Mouse (Mus musculus) lung, embryonic 15.5 days (tissue): ENCODE measurements around the gene Sat2. TPM values are rescaled to one million over a fixed set of nuclear protein-coding genes. Genes with fewer than 3 reads are reported as not detected.
A peak's percentile ranks its signal among the peaks of the same experiment; 100 is the strongest.
"Not testable (repeated sequence)": the region's sequence is repeated elsewhere in the genome, so short reads cannot be mapped to it uniquely, and the experiment has no call there.

Experiments
- ATAC-seq: fragments of 200-750 bp; cut with Nextera tagmentation; 2 replicates; pipeline ENCODE4 v1.8.0; 2017; ENCODE audit warnings: moderate number of reproducible peaks, borderline replicate concordance; ENCODE audit not compliant: low FRiP score, low TSS enrichment; ENCODE audit errors: extremely low read depth
- H3K27ac ChIP-seq: fragments of 300-500 bp; sonication (generic); 2 replicates; pipeline ENCODE4 v1.5.1; 2015; ENCODE audit warnings: moderate library complexity, mild to moderate bottlenecking, inconsistent platforms
- H3K27me3 ChIP-seq: fragments of 300-500 bp; sonication (generic); 2 replicates; pipeline ENCODE4 v1.6.1; 2015; ENCODE audit warnings: inconsistent platforms
- H3K36me3 ChIP-seq: fragments of 300-500 bp; sonication (generic); 2 replicates; pipeline ENCODE4 v1.6.1; 2015; ENCODE audit warnings: inconsistent platforms
- H3K4me1 ChIP-seq: fragments of 300-500 bp; sonication (generic); 2 replicates; pipeline ENCODE4 v1.6.1; 2015; ENCODE audit warnings: inconsistent platforms
- H3K4me2 ChIP-seq: fragments of 300-500 bp; sonication (generic); 2 replicates; pipeline ENCODE4 v1.6.1; 2015; ENCODE audit warnings: inconsistent platforms, mild to moderate bottlenecking, moderate library complexity
- H3K4me3 ChIP-seq: fragments of 300-500 bp; sonication (generic); 2 replicates; pipeline ENCODE4 v1.5.1; 2015; ENCODE audit warnings: mild to moderate bottlenecking, inconsistent platforms
- H3K9ac ChIP-seq: fragments of 300-500 bp; sonication (generic); 2 replicates; pipeline ENCODE4 v1.6.1; 2015; ENCODE audit warnings: inconsistent platforms
- H3K9me3 ChIP-seq: fragments of 300-500 bp; sonication (generic); 2 replicates; pipeline ENCODE4 v1.6.1; 2016; ENCODE audit warnings: inconsistent platforms
- WGBS: fragments of 180-500 bp; shearing (Covaris S2); methylation state at CpG from one replicate; pipeline ENCODE4 v1.1.7; 2015; 5-methylcytosine and 5-hydroxymethylcytosine counted together
- polyA plus RNA-seq: library from polyadenylated mRNA; unstranded; fragments of >200 nt; fragmentation: Nextera tagmentation; extraction: Ambion mirVana; gene quantifications from 2 replicates; pipeline ENCODE4 v1.2.1, GENCODE M21; 2015

Gene Sat2
- polyA plus RNA-seq, 1 experiment from 2014 or later, result 18.6 TPM

DNA sequence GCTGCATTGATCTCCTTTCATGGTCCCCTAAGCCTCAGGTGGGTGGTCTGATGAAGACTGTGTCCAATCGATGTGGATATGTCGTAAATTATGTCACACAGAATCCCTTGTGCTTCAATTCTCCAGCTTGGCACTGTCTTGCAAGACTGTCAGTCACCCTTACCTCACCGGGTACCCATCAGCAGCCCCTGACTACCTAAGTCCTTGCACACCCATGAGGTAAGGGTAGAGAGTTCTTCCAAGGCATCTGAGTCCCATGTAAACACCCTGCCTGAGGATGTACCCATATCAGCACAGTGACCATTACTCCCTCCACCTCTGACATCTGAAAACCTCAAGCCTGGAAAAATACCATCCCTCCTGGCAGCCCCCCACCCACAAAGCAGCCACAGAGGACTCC, 17.5 kb upstream of the Sat2 start:
- Histone ChIP-seq H3K36me3 (no peaks in the 10 kb centered on the region), H3K27me3 (peaks cover 16% of the 10 kb centered on the region; the same call in 1 of the 2 replicates), H3K27ac (no peak overlapping the region), H3K4me1 (peaks cover 46% of the 10 kb centered on the region), H3K9ac (no peak overlapping the region), H3K9me3 (no peaks in the 10 kb centered on the region), H3K4me3 (peak overlapping the region; percentile 56), H3K4me2 (peak overlapping the region; percentile 95)
- ATAC-seq, result peak; percentile 32
- WGBS, result 56% methylated on average over 3 of the region's 3 CpGs

DNA sequence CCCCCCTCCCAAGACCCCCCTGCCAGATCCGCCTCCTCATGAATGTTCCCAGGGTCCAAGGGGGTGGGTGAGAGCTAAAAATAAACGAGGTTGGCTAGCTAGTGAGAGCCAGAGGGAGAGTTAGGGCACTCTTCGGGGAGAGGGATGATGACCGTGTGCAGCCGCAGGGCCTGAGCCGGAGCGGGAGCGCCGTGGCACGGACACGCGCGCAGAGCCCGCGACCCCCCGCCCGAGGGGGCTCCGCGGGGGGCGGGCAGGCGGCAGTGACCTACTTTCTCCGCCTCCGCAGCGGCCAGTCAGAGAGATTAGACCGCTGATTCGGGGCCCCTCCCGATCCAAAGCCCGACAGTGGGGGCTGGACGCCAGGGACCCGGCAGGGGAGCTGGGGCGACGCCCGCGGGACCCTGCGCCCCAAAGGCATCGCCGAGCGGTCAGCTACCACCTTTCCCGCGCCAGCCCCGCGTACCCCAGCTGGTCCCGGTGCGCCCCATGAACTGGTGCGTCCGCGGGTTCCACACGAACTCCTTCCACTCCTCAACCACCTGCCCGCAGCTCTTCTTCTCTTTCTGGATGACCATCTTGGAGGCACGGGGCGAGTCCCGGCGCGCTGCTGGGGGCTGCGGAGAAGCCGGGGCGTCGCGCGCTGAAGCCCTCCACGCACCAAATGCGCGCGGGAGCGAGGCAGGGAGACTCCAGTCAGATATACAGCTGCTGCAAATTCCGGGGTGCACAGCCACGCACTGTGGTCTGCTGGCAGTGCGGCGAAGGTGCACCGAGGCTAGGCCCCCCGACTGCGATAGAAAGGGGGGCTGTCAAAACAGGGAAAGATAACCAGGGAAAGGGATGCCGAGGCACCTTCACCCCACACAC, 16.8 kb upstream of the Sat2 start:
- Histone ChIP-seq H3K4me3 (peak overlapping the region; percentile 56), H3K4me1 (peaks cover 40% of the 10 kb centered on the region), H3K27me3 (peaks cover 16% of the 10 kb centered on the region; the same call in 1 of the 2 replicates), H3K36me3 (no peaks in the 10 kb centered on the region), H3K4me2 (peak overlapping the region; percentile 95), H3K9ac (peak overlapping the region; percentile 57), H3K9me3 (no peaks in the 10 kb centered on the region), H3K27ac (peak overlapping the region; percentile 50)
- peak; percentile 35 for ATAC-seq
- WGBS, result under 1% methylated on average over 71 of the region's 73 CpGs

DNA sequence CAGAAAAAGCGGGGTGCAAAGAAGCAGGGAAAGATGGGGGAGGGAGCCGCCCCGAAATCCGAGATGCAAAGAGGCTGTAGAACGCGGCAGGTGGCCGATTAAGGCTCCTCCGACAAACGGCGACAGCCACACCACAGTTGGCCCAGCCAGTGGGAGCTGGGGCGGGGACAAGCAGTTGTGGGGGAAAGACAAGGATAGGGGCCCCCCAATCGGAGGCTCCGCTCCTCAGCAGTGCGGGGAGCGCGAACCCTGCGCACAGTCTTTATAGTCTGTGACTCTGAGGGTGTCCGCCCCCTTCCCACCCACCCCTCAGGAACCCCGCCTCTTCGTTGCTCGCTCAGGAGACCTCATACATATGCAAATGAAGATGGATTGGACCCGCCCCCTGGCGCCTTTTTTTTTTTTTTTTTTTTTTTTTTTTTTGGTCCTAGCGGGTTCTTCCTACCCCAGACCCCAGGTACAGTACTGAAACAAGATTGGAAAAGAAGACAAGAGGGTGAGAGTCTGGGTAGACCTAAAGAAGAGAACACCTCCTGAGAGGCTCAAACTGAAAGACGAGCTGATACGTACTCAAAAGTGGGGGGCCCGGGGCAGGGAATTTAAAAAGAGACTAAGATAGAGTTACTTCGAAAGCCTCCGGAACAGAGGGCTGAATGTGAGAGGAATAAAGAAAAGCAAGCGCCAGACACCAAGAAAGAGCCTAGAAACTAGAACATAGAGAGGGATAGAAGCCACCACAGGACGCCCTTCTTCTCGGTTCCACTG, 15.9 kb upstream of the Sat2 start, which contains the start of gene Atp1b2:
Gene Atp1b2, minus strand, starts transcription at position 217 of the 765 bp plus-strand sequence.
- H3K4me3 ChIP-seq, result peak within 1 kb of the TSS; percentile 56
- peak within 1 kb of the TSS; percentile 95 for H3K4me2 ChIP-seq
- peaks cover 16% of the 10 kb centered on the region; the same call in 1 of the 2 replicates for H3K27me3 ChIP-seq
- no peaks in the 10 kb centered on the region for H3K36me3 ChIP-seq
- H3K4me1 ChIP-seq, result peaks cover 31% of the 10 kb centered on the region
- H3K9me3 ChIP-seq, result no peaks in the 10 kb centered on the region
- peak within 1 kb of the TSS; percentile 50 for H3K27ac ChIP-seq
- WGBS, result 2% methylated on average over 32 of the region's 32 CpGs
- peak; percentile 82 for ATAC-seq
- H3K9ac ChIP-seq, result peak within 1 kb of the TSS; percentile 57

DNA sequence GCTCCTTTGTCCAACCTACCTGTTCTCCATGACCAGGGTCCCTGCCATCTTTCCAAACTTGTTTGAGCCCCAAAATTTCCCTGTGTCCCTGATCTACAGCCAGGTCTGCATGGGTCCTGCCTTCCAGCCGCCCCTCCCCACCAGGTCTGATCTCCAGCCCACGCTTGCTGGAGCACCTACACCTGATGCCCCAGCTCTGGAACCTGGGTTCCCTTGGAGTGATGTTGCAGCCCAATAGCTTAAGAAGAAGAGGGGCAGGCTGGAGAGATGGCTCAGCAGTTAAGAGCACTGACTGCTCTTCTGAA, 15.4 kb upstream of the Sat2 start:
- H3K36me3 ChIP-seq, result no peaks in the 10 kb centered on the region
- H3K4me1 ChIP-seq, result peaks cover 26% of the 10 kb centered on the region
- no peak overlapping the region for H3K27ac ChIP-seq
- ATAC-seq, result no peak
- peak overlapping the region; percentile 56 for H3K4me3 ChIP-seq
- 34% methylated on average over 2 of the region's 2 CpGs for WGBS
- H3K9ac ChIP-seq, result no peak overlapping the region
- peaks cover 16% of the 10 kb centered on the region; the same call in 1 of the 2 replicates for H3K27me3 ChIP-seq
- peak overlapping the region; percentile 95 for H3K4me2 ChIP-seq
- no peaks in the 10 kb centered on the region for H3K9me3 ChIP-seq

DNA sequence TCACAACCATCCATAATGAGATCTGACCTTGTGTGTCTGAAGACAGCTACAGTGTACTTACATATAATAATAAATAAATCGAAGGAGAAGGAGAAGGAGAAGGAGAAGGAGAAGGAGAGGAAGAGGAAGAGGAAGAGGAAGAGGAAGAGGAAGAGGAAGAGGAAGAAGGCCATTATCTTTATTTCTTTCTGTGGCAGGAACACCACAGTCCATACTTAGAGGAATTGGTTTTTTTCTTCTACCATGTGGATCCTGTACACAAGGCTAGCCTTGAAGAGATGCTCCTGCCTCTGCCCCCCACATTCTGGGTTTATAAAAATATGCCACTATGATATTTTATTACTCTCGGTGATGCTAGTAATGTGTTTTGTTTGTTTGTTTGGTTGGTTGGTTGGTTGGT, 15.0 kb upstream of the Sat2 start:
- H3K4me1 ChIP-seq, result peaks cover 26% of the 10 kb centered on the region
- no peak overlapping the region for H3K4me3 ChIP-seq
- H3K27ac ChIP-seq, result no peak overlapping the region
- no peak for ATAC-seq
- H3K36me3 ChIP-seq, result no peaks in the 10 kb centered on the region
- no peak overlapping the region for H3K9ac ChIP-seq
- peaks cover 16% of the 10 kb centered on the region; the same call in 1 of the 2 replicates for H3K27me3 ChIP-seq
- H3K9me3 ChIP-seq, result no peaks in the 10 kb centered on the region
- H3K4me2 ChIP-seq, result no peak overlapping the region
- 76% methylated on average over 2 of the region's 2 CpGs for WGBS

DNA sequence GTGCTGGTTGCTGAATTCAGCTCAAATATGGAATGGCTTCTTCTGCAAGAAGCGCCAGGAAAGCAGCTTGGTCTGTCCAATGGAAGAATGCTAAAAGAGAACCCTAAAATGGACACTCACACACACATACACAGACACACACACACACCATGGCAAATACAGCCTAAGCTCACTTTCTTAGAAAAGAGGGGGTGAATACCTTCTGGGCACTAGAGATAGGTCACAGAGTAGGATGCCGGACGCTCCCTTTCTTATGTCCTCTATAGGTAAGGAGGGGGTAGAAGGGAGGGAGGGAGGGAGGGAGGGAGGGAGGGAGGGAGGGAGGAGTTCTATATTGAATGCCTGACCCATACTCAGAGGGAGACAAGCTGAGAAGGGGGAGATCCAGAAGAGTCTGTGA, 13.3 kb upstream of the Sat2 start:
- Histone ChIP-seq H3K4me2 (no peak overlapping the region), H3K4me3 (no peak overlapping the region), H3K9me3 (no peaks in the 10 kb centered on the region), H3K27me3 (peaks cover 16% of the 10 kb centered on the region; the same call in 1 of the 2 replicates), H3K9ac (no peak overlapping the region), H3K36me3 (no peaks in the 10 kb centered on the region), H3K27ac (no peak overlapping the region), H3K4me1 (peaks cover 25% of the 10 kb centered on the region)
- WGBS, result 91% methylated on average over 3 of the region's 3 CpGs
- no peak for ATAC-seq

GRCm38 (mm10) chr11:69609416-69609815, 12.4 kb upstream of the Sat2 start:
- Histone ChIP-seq H3K9me3 (no peaks in the 10 kb centered on the region), H3K4me2 (no peak overlapping the region), H3K36me3 (no peaks in the 10 kb centered on the region), H3K27me3 (peaks cover 13% of the 10 kb centered on the region; the same call in 1 of the 2 replicates), H3K4me3 (no peak overlapping the region), H3K9ac (no peak overlapping the region), H3K27ac (no peak overlapping the region), H3K4me1 (peaks cover 24% of the 10 kb centered on the region)
- no peak for ATAC-seq
- WGBS, result 50% methylated on average over 7 of the region's 7 CpGs

DNA sequence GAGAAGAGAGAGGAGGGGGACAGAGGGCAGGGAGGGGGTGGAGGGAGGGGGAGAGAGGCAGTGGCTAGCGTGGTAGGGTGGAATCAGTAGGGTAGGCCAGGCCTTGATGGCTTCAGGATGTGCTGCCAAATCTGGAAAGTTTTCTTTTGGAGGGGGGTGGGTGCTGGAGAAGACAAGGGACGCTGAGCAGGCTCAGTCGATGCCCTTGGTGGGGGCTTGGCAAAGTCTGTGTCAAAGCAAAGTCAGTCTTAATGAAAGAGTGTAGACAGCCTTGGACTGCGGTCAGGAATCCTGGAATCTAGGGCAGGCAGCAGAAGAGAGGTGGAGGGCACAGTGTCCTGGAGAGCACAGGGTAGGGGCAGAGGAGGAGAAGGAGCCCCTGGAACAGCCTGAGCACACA, 10.9 kb upstream of the Sat2 start:
- WGBS, result 37% methylated on average over 4 of the region's 4 CpGs
- Histone ChIP-seq H3K4me3 (no peak overlapping the region), H3K27me3 (peaks cover 8% of the 10 kb centered on the region), H3K4me1 (peaks cover 12% of the 10 kb centered on the region), H3K9me3 (no peaks in the 10 kb centered on the region), H3K9ac (no peak overlapping the region), H3K4me2 (no peak overlapping the region), H3K36me3 (no peaks in the 10 kb centered on the region), H3K27ac (no peak overlapping the region)
- no peak for ATAC-seq

DNA sequence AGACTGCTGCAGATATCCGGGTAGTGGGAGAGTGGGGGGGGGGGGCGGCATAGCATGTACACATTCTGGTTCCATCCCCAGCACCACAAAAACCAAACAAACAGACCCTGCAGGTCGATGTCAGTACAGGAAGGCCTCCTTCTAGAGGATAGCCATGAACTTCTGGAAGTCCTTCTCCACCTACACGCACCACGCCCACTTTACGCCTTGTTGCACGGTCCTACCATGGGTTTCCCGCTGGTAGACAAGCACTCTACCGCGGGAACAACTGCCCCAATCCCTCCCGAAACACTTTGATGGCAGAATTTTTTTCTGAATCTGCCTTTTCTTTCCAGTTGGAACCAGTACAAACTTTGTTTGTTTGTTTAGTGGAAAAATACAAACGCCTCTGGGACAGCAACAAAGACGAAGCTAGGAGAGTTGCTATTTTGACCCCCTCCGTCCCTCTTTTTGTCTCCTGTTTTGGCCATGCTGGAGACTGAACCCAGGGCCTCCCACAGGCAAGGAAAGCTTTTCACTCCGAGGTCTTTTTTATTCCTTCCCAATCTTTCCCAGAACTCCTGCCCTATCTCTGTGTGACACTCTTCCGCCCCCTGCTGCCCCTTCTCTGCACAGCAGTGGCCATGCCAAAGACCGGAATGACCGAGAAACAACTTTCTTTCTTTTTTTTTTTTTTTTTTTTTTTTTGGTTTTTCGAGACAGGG, 8.1 kb upstream of the Sat2 start:
- H3K4me2 ChIP-seq, result peak overlapping the region; percentile 49
- ATAC-seq, result peak; percentile 81; the same call in 1 of the 2 replicates
- H3K4me1 ChIP-seq, result peaks cover 8% of the 10 kb centered on the region
- H3K9ac ChIP-seq, result peak overlapping the region; percentile 10; the same call in 1 of the 2 replicates
- H3K27me3 ChIP-seq, result peaks cover 11% of the 10 kb centered on the region
- no peaks in the 10 kb centered on the region for H3K36me3 ChIP-seq
- no peaks in the 10 kb centered on the region for H3K9me3 ChIP-seq
- 9% methylated on average over 19 of the region's 19 CpGs for WGBS
- H3K27ac ChIP-seq, result 0 out of 2 replicates have a peak overlapping the region, but pooled peaks have one; percentile 37
- peak overlapping the region; percentile 3; the same call in 1 of the 2 replicates for H3K4me3 ChIP-seq

DNA sequence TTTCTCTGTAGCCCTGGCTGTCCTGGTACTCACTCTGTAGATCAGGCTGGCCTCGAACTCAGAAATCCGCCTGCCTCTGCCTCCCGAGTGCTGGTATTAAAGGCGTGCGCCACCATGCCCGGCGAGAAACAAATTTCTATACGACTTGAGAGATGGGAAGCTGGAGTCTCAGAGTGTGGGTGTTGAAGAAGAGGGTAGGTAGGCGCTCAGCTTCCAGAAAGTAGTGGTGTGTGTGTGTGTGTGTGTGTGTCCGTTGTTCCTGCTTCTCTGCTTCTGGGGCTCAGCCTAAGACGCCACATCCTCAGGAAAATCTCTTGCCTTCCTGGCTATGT, 7.6 kb upstream of the Sat2 start:
- 42% methylated on average over 11 of the region's 11 CpGs for WGBS
- peak overlapping the region; percentile 49 for H3K4me2 ChIP-seq
- not testable (repeated sequence) for H3K9ac ChIP-seq, H3K36me3 ChIP-seq, H3K27ac ChIP-seq, H3K9me3 ChIP-seq, H3K4me3 ChIP-seq, H3K4me1 ChIP-seq, ATAC-seq
- H3K27me3 ChIP-seq, result peaks cover 11% of the 10 kb centered on the region

DNA sequence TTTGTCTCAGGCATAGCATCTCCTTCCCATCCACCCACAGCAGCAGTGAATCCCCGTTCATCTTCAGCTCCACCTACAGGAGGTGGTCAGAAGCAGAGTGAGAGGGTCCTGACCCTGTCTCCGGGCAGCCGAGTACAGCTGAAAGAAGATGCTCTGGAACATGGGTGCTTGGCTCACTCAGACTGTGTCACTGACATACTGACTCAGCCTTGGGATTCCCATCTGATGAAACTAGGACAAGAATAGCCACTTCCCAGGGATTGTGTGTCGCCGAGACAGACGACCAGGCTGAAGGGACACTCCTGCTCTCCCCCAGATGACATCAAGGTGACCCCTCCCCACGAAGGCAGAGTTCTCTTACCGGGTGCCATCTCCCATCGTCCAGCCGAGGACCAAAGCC, 5.0 kb upstream of the Sat2 start:
- no peak for ATAC-seq
- Histone ChIP-seq H3K9me3 (no peaks in the 10 kb centered on the region), H3K4me2 (no peak overlapping the region), H3K27ac (no peak overlapping the region), H3K27me3 (peaks cover 11% of the 10 kb centered on the region), H3K36me3 (no peaks in the 10 kb centered on the region), H3K9ac (0 out of 2 replicates have a peak overlapping the region, but pooled peaks have one; percentile 19), H3K4me1 (peaks cover 10% of the 10 kb centered on the region), H3K4me3 (no peak overlapping the region)
- 41% methylated on average over 10 of the region's 10 CpGs for WGBS
